Mouse (Mus musculus) kidney, adult 2 months (tissue): ENCODE measurements at regions not wholly inside any gene's neighbourhood (a gene's known extent, or its start where the extent isn't known, plus 50 kb on each side); places are given as distances from the start of the nearest gene placed in this dataset.

Experiments used
- CTCF ChIP-seq: fragments of 200-500 bp; conservative IDR thresholded peaks from 2 replicates; pipeline ENCODE4 v1.5.1; 2011; ENCODE audit warnings: low read depth, mild to moderate bottlenecking, control low read depth, low read length, moderate library complexity, mixed read lengths; ENCODE audit not compliant: insufficient read depth, insufficient read length
- POLR2A ChIP-seq: fragments of 200-500 bp; IDR thresholded peaks from one replicate; pipeline ENCODE4 v1.6.1; 2011; ENCODE audit warnings: low read depth, low read length, control low read depth

DNA sequence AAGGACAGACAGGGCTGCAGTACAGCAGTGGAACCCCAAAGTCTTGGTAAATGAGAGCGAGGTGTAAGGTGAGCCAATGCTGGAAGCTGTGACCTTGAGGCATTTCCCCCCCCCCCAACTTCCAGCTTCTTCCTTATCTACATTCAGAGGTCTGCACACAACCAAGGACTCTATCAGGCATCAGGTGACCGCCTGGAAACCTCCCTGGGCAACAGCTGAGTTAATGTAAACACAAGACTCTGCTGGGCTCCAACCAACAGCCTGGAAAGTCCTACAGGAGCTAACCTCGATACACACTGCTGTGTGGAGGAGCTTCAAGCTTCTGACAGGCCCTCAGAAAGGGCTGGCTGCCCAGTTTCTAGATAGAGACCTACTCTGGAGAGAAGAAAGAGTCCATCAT is 189.4 kb upstream of the Igsf21 start:
- TF ChIP-seq CTCF (no peak), POLR2A (no peak)
